Mouse (Mus musculus) frontal cortex, adult (tissue): ENCODE measurements around the gene Larp6.

Source experiments
- ATAC-seq: cut with Nextera tagmentation; 2 replicates; pipeline ENCODE4 v1.9.2; 2017; ENCODE audit warnings: mild to moderate bottlenecking, moderate library complexity, mixed read lengths; ENCODE audit not compliant: low TSS enrichment

Gene Larp6

DNA sequence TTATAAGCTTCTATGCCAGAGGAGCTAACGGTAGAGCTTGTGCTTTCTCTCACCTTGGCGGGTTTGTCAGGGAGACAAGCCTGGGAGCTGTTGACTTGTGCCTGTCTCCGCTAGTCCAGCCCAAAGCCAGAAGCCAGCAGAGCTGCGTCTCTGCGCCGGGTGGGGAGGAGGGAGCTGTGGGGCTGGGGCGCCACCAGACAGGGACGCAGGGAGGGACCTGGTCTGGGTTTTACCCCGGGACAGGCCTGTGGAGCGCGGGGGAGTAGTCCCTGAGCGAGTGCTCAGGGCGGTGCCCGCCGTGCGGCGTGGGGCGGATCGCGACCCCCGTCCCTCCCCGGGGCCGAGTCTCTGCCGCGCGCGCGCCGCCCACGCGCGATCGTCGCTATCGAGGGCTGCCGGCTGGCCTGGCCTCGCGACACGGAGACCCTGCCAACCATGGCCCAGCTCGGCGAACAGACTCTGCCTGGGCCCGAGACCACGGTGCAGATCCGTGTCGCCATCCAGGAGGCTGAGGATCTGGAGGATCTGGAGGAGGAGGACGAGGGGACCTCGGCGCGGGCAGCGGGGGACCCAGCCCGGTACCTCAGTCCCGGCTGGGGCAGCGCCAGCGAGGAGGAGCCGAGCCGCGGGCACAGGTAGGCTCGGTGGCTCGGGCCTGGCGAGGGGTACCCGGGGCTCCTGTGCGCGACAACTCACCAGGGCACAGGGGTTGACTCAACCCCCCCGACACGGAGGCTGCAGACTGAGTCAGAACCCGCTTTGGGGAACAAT lies at the start of gene Larp6:
Larp6 (plus strand) TSS at position 219 of the 771 bp plus-strand sequence.
- ATAC-seq, result peak; percentile 77

DNA sequence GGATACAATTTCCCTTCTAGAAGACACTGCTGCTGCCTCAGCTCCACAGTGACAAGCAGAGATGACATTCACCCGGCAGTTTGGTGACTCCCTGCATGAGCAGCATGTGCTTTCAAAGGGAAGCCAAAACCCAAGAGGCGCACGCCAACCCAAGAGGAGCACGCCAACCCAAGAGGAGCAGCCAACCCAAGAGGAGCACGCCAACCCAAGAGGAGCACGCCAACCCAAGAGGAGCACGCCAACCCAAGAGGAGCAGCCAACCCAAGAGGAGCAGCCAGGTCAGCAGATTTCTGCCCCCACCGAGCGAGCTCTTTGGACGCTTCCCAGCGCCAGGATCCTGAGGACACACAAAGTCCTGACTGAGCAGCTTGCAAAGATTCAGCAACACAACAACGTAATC lies 48.4 kb upstream of the Larp6 start:
- peak; percentile 57; the same call in 1 of the 2 replicates for ATAC-seq

DNA sequence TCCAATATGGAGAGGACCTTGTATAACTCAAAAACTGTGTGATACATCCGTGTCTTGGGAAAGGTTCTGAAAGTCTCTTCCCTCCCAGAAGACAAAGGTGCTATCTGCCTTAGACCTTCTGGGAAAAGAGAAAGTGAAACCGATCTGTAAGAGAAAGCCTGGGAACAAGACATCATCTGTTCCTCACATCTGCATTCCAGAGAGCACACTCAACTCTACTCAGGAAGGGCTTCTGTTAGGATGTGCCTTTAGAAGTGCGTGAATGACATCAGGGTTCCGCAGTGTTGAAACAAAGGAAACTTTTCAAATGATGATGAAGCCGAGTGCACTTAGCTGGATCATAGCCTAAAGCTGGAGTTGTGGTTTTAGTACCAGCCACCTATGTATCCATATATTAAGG lies 47.9 kb upstream of the Larp6 start:
- no peak for ATAC-seq

DNA sequence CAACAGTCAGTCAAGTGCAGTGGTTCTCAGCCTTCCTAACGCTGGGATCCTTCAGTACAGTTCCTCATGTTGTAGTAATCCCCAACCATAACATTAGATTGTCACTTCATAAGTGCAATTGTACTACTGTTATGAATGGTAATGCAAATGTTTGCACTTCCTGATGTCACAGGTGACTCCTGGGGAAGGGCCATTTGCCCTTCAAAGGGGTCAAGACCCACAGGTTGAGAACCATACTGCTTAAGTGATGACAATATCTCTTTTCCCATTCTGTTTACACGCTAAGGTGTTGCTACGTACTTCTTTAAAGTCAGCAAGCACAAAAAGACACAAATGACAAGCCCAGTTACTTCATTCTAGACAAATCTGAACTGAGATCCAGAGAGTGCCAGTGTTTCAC lies 47.3 kb upstream of the Larp6 start:
- no peak for ATAC-seq

DNA sequence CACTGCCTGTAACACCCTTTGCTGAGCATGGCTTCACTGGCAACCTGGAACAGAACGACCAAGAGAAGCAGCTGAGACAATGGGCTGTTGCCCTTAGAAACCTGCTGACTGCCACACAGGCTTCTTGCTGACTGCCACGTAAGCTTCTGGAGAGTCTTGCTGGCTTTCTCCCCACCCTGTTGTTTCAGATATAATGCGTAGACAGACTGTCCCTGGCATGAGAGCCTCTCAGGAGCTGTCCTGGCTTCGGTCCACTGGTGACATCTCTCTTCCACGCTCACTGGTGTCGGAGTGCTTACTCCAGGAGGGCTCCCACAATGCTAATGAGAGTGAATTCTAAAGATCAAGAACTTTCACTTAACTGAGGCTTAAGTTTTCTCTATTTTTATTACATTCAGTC lies 43.9 kb upstream of the Larp6 start:
- no peak for ATAC-seq

DNA sequence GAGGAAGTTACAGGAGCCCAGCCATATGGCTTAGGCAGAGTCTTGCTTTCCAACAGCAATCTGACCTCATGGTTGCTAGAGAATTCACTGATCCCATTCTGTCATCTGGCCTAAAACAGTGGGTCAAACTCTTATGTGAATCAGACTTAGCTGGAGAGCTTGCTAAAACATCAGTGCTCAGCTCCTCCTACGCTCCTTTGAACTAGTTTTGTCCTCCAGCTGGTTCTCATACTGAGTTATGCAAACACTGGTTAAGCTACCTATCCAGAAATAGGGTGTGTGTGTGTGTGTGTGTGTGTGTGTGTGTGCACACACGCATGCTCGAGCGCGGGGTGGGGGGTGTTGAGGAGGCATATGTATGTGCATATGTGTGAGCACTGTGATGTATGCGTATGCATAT lies 40.2 kb upstream of the Larp6 start:
- peak; percentile 79 for ATAC-seq

DNA sequence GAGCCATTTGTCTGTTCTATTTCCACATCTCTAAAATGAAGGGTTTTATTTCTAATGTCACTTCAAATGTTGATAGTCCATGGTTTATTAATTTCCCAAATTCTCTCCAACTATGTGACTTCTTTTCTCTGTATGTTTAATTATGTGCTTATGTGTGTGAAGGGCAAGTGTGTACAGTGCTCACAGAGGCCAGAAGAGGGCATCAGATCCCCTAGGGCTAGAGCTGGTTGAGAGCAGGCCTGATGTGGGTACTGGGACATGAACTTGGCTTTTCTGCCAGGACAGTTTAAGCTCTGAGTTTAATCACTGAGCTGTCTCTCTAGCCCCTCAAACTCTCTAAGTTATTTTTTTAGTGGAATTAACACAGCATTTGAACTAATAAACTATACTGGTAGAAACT lies 38.0 kb upstream of the Larp6 start:
- no peak for ATAC-seq

DNA sequence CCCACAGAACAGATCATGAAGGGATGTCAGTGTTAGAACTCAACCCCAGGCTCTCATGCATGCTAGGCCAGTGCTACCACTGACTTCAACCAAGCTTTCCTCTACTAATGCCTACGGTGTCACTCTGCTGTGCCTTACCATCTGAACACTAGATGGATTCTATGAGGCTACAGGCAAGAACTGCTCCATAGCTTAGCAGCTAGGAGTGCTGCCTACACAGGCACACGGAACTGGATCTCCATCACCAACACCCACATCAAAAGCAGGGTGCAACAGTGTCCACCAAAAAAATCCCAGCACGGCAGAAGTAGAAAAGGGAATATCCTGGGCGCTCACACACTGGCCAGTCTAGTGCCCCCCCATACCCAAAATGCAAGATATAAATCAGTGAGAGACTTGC lies 36.4 kb upstream of the Larp6 start:
- ATAC-seq, result peak; percentile 73

DNA sequence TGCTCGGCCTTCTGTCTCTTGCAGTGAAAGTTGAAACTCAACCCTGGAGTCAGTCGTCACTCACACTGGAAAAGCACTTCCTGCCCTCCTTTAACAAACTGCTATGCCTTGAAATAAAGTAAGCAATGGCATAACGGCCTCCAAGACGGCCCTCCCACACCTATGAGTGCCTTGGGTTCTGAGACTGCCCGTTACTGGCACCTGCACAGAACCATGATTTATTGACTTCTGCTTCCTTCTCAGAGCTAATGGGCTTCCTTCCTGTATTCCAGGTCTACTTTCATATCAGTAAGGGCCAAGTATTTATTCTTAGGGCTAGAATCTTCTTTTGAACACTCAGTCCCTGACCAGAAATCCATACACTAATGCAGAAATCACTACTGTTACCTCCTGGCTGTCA lies 33.9 kb upstream of the Larp6 start:
- ATAC-seq, result no peak

DNA sequence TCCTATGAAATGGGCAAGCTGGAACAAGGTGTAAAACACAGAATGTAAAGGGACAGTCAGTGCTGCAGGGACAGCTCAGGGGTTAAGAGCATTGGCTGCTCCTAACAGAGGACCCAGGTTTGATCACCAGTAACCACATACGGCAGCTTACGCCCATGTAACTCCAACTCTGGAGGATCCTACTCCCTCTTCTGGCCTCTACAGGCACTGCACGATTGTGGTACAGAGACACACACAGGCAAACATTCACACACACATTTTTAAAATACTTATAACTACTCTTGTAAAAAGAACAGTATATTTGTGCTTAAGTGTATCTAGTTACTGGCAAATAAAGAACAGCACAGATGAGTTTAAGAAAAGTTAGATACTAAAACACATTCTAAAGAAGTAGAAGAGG lies 31.8 kb upstream of the Larp6 start:
- no peak for ATAC-seq

DNA sequence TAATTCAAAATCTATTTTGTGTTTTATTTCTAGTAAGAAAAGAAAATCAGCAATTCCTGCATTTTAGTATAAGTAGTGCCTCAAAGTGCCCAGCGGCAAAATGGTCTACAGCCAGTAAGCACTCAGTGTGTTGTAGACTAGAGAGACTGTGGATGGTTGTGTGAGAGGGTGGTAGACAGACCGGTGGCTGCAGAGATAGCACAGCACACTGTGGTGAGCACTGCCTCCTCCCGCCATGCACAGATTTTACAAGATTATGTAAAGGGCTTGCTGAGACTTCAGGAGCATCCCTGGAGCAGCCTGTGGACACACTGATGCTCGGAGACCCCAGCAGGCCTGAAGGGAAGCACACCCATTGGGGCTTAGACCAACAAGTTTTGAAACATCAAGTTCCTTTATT lies 30.0 kb upstream of the Larp6 start:
- ATAC-seq, result peak; percentile 62

DNA sequence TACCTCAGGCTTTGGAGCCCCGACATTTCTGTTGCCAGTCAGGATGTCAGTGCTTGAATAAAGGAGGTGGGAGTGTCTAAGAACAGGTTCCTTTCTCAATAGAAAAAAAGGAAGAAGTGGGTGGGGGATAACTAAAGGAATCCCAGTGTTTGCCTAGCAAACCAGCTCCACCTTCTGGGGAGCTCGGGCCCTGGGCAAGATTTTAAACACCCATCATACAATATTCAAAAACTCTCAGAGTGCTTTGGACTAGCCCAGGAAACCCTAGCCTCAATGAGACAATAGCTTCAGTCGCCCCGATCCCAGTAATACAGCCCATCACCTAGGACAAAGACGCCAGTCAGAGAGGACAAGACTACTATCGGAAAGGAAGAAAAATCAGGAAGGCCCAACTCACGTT lies 25.4 kb upstream of the Larp6 start:
- peak; percentile 65 for ATAC-seq

DNA sequence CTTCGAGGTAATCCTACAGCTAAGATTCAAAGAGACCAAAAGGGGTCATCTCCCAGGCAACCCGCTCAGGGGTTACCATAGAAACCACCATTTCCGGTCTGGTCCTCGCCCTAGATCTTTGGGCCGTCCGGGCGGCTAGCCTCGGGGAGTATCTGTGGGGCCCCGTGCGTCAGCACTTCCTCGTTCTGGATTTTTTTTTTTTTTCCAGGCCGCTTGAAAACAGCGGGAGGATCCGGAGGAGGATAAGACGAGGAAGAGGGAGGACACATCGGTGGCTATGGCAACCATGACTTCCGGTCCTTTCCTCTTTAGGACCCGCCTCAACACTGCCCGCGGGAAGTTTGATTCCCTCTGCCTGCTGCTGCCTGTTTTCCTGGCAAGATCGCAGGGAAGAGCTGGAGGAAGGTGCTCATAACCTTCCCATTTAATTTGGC lies 24.9 kb upstream of the Larp6 start, which contains the start of gene Lrrc49:
Lrrc49 (minus strand) TSS at position 268 of the 434 bp plus-strand sequence.
- ATAC-seq, result peak; percentile 94

DNA sequence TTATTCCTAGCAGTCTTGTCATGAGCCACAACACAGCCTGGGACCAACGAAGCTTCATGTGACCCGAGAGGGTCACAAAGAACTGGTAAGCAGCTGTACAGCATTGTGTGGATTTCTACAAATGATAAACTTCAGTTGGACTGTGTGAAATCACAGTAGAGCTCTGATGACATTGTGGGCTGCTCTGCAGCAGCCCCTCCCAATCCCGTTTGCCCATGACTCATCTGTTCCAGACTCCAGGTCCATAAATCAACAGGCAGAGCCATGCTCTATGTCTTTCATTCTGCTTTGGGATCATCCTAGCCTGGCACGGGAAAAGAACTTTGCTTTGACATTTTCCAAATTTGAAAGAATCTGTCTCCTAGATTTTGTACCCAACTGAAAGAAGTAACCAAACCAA lies 20.2 kb upstream of the Larp6 start:
- ATAC-seq, result no peak

DNA sequence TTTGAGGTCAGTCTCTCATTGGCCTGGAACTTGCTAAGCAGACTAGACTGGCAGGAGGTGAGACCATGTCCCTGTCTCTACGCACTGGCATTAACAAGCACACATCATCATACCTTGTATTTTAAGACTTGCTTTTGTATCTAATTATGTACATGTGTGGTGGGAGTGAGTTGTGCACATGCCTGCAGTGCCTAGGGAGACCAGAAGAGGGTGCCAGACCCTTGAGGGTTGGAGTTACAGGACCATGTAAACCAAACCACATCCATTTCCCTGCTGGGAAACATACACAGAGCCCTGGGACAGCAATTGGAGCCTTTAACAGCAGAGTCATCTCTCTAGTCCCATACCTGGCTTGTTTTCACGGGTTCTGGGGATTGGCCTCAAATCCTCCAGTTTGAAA lies 18.8 kb upstream of the Larp6 start:
- ATAC-seq, result no peak

DNA sequence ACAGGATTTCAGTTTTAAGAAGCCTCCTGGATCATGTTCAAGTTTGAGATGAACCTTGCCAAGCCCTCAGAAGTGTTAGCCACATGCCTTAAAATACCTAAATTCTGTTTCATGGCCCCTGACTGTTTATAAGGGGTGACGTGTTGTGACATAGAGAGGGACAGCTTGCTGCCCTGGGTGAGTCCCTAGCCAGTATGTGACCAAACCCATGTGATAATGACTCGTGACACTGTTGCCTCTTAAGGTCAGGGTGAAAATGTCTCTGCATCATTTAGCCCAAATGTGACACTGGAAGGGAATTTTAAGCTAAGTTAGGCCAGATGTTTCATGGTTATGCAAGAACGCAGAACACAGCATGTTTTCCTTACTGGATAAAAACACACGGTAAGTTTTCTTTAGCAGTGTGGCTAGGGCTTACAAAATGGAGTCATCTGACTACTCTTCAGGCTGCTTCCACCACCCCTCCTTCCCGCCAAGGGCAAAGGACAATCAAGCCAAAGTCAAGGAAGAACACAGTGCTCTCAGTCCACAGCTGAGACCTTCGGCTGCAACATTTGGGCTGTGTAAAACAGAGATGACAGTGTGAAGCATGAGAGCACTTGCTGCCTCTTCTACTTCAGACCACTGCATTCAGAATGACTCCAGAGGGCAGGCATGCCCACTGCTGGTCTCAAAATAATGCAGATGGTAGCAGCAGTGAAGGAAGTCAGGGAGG lies 16.4 kb upstream of the Larp6 start:
- no peak for ATAC-seq

DNA sequence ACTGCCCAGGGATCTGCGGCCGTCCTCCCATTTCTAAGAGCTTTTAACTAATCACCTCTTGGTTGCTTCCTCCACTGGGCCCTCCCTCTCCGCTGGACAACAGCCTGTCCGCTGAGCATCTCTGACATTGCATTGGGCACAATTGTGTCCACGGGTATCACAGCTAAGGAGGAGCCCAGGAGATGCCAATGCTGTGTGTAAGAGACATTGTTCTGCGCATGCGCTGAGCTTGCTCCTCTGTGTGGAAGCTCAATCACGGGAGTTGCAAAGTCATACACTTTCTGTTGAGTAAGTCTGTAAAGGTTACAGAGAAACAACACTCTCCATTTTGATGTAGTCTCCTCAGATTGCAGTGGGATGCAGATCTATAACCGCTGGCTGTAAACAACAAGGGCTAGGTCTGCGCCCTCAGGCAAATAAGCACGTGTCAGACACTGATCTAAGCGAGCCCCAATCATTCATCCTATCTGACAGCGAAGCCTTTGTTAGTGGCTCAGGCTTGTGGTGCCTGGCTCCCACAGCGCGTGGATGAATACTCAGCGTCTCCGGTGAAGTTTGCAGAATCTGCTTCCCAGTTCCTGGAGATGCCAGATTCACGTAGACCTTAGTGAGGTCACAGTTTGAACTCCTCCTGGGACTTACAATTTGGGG lies 13.1 kb upstream of the Larp6 start:
- ATAC-seq, result 0 out of 2 replicates have a peak, but pooled peaks have one; percentile 41

DNA sequence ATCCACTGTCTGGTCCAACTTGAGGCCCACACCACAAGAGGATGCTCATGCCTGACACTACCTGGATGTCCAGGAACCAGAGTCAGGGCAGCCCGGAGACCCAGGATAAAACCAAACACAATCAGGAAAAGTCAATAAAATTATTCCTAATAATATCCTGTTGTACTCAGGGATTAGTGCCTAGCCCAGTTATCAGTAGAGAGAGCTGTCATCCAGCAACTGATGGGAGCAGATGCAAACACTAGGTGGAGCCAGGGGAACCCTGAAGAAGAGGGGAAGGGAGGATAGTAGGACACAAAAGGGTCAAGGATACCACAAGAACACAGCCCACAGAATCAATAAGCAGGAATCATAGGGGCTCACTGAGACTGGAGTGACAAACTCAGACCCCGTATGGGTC lies 5.2 kb upstream of the Larp6 start:
- no peak for ATAC-seq

DNA sequence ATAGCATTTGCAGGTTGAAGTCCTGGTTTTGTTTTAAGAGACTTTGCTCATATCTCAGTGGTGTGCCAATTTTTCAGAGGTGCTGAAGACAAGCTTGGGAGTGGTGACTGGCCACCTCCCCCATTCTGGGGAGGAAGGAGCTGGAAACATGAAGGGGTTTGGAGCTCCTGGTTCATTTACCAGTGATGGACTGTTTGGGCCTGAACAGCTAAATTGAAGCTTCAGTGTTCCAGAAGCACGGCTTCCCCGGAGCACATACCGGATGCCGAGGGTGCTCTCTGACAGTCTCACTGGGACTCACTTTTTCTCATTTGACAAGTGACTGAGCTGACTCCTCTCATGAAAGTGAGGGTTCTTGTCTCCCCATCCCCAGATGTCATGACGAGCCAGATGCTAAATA lies 4.2 kb upstream of the Larp6 start:
- no peak for ATAC-seq

DNA sequence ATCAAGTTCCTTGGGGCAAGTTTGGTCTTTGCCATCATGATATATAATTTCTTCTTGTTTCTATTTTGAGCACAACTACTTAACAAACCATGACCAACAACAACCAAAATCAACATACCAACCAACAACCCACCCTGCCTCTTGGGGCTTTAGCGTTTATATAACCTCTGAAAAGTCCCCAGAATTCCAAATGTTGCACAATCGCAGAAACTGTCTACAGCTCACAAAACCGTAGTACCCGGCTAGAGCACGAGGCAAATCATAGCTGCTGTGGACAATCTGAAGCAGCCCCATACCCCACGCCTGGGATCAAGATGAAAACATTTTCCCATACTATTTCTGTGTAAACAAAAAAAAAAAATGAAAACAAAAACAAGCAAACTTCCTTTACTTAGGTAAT lies 3.1 kb upstream of the Larp6 start:
- no peak for ATAC-seq

DNA sequence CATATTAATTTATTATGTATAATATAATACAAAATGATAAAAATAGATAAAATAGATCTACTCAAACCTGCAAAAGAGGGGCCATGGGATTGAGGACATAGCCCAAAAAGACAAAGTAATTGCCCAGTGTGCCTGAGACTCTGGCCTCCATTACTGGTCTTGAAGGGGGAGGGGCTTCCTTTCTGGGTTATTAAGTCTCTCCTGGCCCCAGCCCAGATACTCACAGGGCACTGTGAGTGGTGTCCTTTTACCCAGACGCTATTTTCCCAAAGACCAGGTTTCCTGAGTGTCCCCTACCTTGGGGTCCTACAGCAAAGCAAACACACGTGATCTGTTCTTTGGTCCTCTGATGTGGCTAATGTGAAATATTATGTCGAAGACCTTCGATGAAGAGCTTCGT lies 778 bp upstream of the Larp6 start:
- ATAC-seq, result no peak

DNA sequence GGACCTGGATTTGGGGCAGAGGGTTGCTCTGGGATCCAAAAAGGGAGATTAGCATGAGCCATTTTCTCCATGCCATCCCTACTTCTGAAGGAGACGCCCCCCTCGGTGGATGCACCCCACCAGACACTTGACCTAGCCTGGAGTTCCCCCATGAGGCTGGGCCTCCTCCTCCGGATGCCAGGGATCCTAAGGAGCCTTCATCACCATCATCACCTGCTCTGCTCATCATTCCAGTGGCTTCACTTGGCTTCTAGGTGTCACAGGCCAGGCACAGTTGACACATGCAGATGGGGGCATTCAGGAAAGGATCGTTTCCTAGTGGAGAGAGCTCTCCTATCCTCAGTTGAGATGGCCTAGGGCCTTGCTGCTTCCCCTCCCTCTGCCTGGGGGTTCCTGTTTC lies 827 bp downstream of the Larp6 start:
- ATAC-seq, result 0 out of 2 replicates have a peak, but pooled peaks have one; percentile 5

DNA sequence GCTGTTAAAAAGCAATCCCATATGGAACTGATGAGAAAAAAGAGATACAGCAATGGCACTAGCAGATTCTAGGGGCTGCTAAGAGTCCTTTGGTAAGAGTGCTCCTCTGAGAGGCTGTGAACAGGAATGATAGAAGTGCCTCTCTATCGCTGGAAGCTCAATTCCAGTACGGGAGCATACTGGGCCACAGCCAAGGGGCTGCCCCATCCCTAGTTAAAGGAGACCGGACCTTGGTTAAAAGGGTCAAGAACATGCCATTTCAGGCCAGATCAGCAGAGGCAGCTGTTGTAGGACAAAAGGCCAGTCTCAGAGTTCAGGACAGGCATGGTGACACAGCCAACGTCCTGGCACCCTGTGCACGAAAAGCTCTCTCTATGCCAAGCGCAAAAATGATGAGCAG lies 1.4 kb downstream of the Larp6 start:
- ATAC-seq, result peak; percentile 36; the same call in 1 of the 2 replicates
